Mouse (Mus musculus): ENCODE data around the gene Cfap61.

GRCm38 (mm10) chr2:146116726-146117125, 182.1 kb downstream of the Cfap61 start:
- TF ChIP-seq CTCF (IDR thresholded peaks at IDR 0.05; ENCODE audit: low read depth, low read length) (no peak), TAL1 (conservative IDR thresholded peaks at IDR 0.05; ENCODE audit: low read depth, low read length) (no peak), GATA2 (IDR thresholded peaks at IDR 0.05; ENCODE audit: borderline replicate concordance, low read depth, low read length) (no peak), POLR2AphosphoS5 (IDR thresholded peaks at IDR 0.05; ENCODE audit: insufficient replicate concordance, low read depth, low read length) (no peak)
